Comparison of ENCODE assay signal across 12 mouse cellular contexts in the genomic region with DNA sequence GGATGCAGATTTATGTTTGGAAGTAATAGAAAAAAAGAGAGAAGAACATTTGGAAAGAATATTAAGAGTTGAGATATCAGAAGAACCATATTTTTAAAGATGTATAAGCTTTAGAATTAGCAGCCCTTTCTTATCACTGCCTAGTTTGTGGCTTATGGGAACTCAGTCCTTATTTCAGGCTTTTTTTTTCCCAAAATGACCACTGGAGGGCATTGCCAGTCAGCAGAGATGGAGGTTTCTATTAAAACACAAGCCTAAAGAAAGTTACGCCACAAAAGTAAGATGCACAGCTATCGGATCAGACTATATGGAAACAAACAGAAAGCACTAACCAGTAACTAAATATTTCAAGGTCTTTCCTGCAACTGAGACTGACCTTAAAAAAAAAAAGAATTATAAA.
DNase-seq lines count a peak whose midpoint lies in the region; TF ChIP-seq lines count a peak whose summit lies in the region.
"Had no signal": no experiment of that assay in that cellular context is flagged by ENCODE, and none has a peak within 500 bp of the region (broad histone marks: within the 10 kb centered on the region; RNA-seq: fewer than 3 reads in every experiment).

No protein-coding gene starts in this region.

- H3K27ac ChIP-seq in cerebellum, adult 2 months (ENCODE audit: insufficient read depth, low read length), result no peak overlapping the region
- no peak overlapping the region for H3K27ac ChIP-seq in CH12.LX (ENCODE audit: insufficient read depth, low read depth)
- H3K27ac ChIP-seq: embryonic facial prominence, embryonic 12.5 days; limb, embryonic 15.5 days had no signal

- no peak overlapping the region for H3K9ac ChIP-seq in CH12.LX (ENCODE audit: insufficient read depth, low read depth)
- H3K9ac ChIP-seq: embryonic facial prominence, embryonic 12.5 days; limb, embryonic 15.5 days had no signal

- peak; percentile 78 for TF ChIP-seq RAD21 in CH12.LX (IDR thresholded peaks at IDR 0.05; ENCODE audit: low read depth, low read length)

- WGBS in cerebellum, adult 2 months, result 73% methylated on average over 2 of the region's 2 CpGs

- H3K9me3 ChIP-seq in CH12.LX (replicated peaks; ENCODE audit: low read length), result no peaks in the 10 kb centered on the region
- H3K9me3 ChIP-seq: embryonic facial prominence, embryonic 12.5 days; limb, embryonic 15.5 days had no signal

- no peak for TF ChIP-seq CTCF in cerebellum, adult 2 months (IDR thresholded peaks at IDR 0.05; ENCODE audit: borderline replicate concordance, insufficient read depth, low read depth, low read length)
- TF ChIP-seq CTCF in CH12.LX (conservative IDR thresholded peaks at IDR 0.05 in 1 of 2, IDR thresholded peaks at IDR 0.05 in 1 of 2; ENCODE audit: low read depth in 2 of 2, low read length in 2 of 2), result peak in 1 of 2 experiments; percentile 82; a peak in 3 of 4 replicates

- no peak overlapping the region for H3K4me2 ChIP-seq in CH12.LX (ENCODE audit: insufficient read depth, low read depth, poor library complexity, severe bottlenecking)
- H3K4me2 ChIP-seq: embryonic facial prominence, embryonic 12.5 days; limb, embryonic 15.5 days had no signal

- dilution Hi-C loops in CH12.LX (cut with MboI; ENCODE audit: extremely low pct_ligation_motif_present, extremely low pct_unique_long_range_greater_than_20kb, low sequenced_read_pairs), result no loop called here

- DNase-seq in cerebellum, postnatal 10 days, result peak; percentile 34 to 52
- no peak for DNase-seq in cerebellum, adult 2 months
- peak; percentile 3 to 11 for DNase-seq in kidney, postnatal 36 days
- no peak for DNase-seq in kidney, postnatal 4 days
- peak; percentile 40 for DNase-seq in CH12.LX (ENCODE audit: extremely low read depth)
- DNase-seq in embryo, embryonic 11 days, result peak; percentile 41
- DNase-seq in thymus, postnatal 14 days, result no peak
- no peak for DNase-seq in urinary bladder, postnatal 14 days (ENCODE audit: low spot score)
- DNase-seq: gastrocnemius, postnatal 36 days; kidney, adult 8-10 months had no signal

- no peaks in the 10 kb centered on the region for H3K36me3 ChIP-seq in CH12.LX (replicated peaks in 1 of 2; ENCODE audit: control insufficient read depth in 1 of 2, insufficient read depth in 1 of 2, low read length in 1 of 2)
- H3K36me3 ChIP-seq: embryonic facial prominence, embryonic 12.5 days; limb, embryonic 15.5 days had no signal

- in situ Hi-C loops in CH12.LX (cut with MboI; ENCODE audit: low pct_ligation_motif_present, low pct_unique_long_range_greater_than_20kb, low sequenced_read_pairs), result loop anchor here (25.0 kb wide), 3 partner anchors 180 to 680 kb away; no protein-coding TSS in a partner anchor

- H3K79me2 ChIP-seq in CH12.LX (replicated peaks; ENCODE audit: control insufficient read depth, extremely low read depth, insufficient read depth, poor library complexity, severe bottlenecking), result no peaks in the 10 kb centered on the region

- no peak for TF ChIP-seq POLR2A in cerebellum, adult 2 months (IDR thresholded peaks at IDR 0.05; ENCODE audit: borderline replicate concordance, insufficient read depth, low read length)
- no peak for TF ChIP-seq POLR2A in CH12.LX (IDR thresholded peaks at IDR 0.05; ENCODE audit: low read depth, low read length)

- no peak for TF ChIP-seq EP300 in CH12.LX (IDR thresholded peaks at IDR 0.05; ENCODE audit: low read length)

- no peaks in the 10 kb centered on the region for H3K27me3 ChIP-seq in cerebellum, adult 2 months (ENCODE audit: control insufficient read depth, insufficient read depth, low read length)
- H3K27me3 ChIP-seq in CH12.LX (replicated peaks), result no peaks in the 10 kb centered on the region
- H3K27me3 ChIP-seq: embryonic facial prominence, embryonic 12.5 days; limb, embryonic 15.5 days had no signal

- H3K4me3 ChIP-seq in cerebellum, adult 2 months (replicated peaks; ENCODE audit: insufficient read depth, low read depth, low read length), result no peak overlapping the region
- no peak overlapping the region for H3K4me3 ChIP-seq in CH12.LX (replicated peaks in 1 of 3; ENCODE audit: low read depth in 2 of 3, low read length in 2 of 3, poor library complexity in 1 of 3)
- H3K4me3 ChIP-seq: embryonic facial prominence, embryonic 12.5 days; limb, embryonic 15.5 days had no signal

- H3K4me1 ChIP-seq in cerebellum, adult 2 months (ENCODE audit: control insufficient read depth, insufficient read depth, low read length), result no peaks in the 10 kb centered on the region
- H3K4me1 ChIP-seq in CH12.LX (ENCODE audit: control insufficient read depth in 1 of 2, insufficient read depth in 2 of 2), result no peaks in the 10 kb centered on the region
- H3K4me1 ChIP-seq: embryonic facial prominence, embryonic 12.5 days; limb, embryonic 15.5 days had no signal

TF ChIP-seq in CH12.LX, 34 proteins besides CTCF, POLR2A, EP300 and RAD21:
- TF ChIP-seq SMC3 (IDR thresholded peaks at IDR 0.05; ENCODE audit: low read depth, low read length) (peak; percentile 73), JUN (IDR thresholded peaks at IDR 0.05; ENCODE audit: insufficient read depth, low read depth, low read length) (no peak), ZNF384 (IDR thresholded peaks at IDR 0.05; ENCODE audit: low read depth, low read length) (0 out of 2 replicates have a peak, but pooled peaks have one; percentile 13), ZC3H11A (IDR thresholded peaks at IDR 0.05; ENCODE audit: low read depth, low read length) (peak; percentile 19; the same call in 1 of the 2 replicates)

Comparison
In these comparisons a context has a peak if more than half of its experiments do, and no peak if none do; other contexts are left out.
1. DNase-seq: peak in cerebellum, postnatal 10 days (2 of 2), kidney, postnatal 36 days (2 of 2), CH12.LX (single experiment) and embryo, embryonic 11 days (single experiment); none in cerebellum, adult 2 months (0 of 2), kidney, postnatal 4 days (0 of 2), thymus, postnatal 14 days (single experiment) and urinary bladder, postnatal 14 days (single experiment).